Mouse (Mus musculus): ENCODE data around the gene Hipk2.

GRCm38 (mm10) chr6:38916571-38916970 lies 40.6 kb upstream of the Hipk2 start:
- TF ChIP-seq CTCF (IDR thresholded peaks at IDR 0.05; ENCODE audit: low read depth) (no peak), EP300 (optimal IDR thresholded peaks at IDR 0.05) (no peak)
